Mouse (Mus musculus) midbrain, embryonic 16.5 days (tissue): ENCODE measurements at regions not wholly inside any gene's neighbourhood (a gene's known extent, or its start where the extent isn't known, plus 50 kb on each side); places are given as distances from the start of the nearest gene placed in this dataset.

Experiments used
- ATAC-seq: fragments of 200-750 bp; cut with Nextera tagmentation; 2 replicates; pipeline ENCODE4 v1.8.0; 2017; ENCODE audit warnings: moderate TSS enrichment
- H3K27ac ChIP-seq: fragments of 300-500 bp; sonication (generic); 2 replicates; pipeline ENCODE4 v1.5.1; 2014; ENCODE audit warnings: mild to moderate bottlenecking, low read length, mixed read lengths
- H3K27me3 ChIP-seq: fragments of 300-500 bp; sonication (generic); 2 replicates; pipeline ENCODE4 v1.6.1; 2014; ENCODE audit warnings: low read depth, low read length, mixed read lengths; ENCODE audit not compliant: control insufficient read depth, insufficient read depth
- H3K36me3 ChIP-seq: fragments of 300-500 bp; sonication (generic); 2 replicates; pipeline ENCODE4 v1.6.1; 2014; ENCODE audit warnings: mild to moderate bottlenecking, low read length, moderate library complexity, mixed read lengths; ENCODE audit not compliant: control insufficient read depth, insufficient read depth
- H3K4me1 ChIP-seq: fragments of 300-500 bp; sonication (generic); 2 replicates; pipeline ENCODE4 v1.6.1; 2014; ENCODE audit warnings: mild to moderate bottlenecking, low read length, mixed read lengths; ENCODE audit not compliant: control insufficient read depth, insufficient read depth
- H3K4me2 ChIP-seq: fragments of 300-500 bp; sonication (generic); 2 replicates; pipeline ENCODE4 v1.6.1; 2014; ENCODE audit warnings: mild to moderate bottlenecking, low read length, mixed read lengths
- H3K4me3 ChIP-seq: fragments of 300-500 bp; sonication (generic); 2 replicates; pipeline ENCODE4 v1.5.1; 2014; ENCODE audit warnings: low read depth, mild to moderate bottlenecking, low read length, moderate library complexity, mixed read lengths
- H3K9ac ChIP-seq: fragments of 300-500 bp; sonication (generic); 2 replicates; pipeline ENCODE4 v1.6.1; 2014; ENCODE audit warnings: low read depth, low read length, mixed read lengths
- H3K9me3 ChIP-seq: fragments of 300-500 bp; sonication (generic); replicated peaks from 2 replicates; pipeline ENCODE4 v1.6.1; 2014; ENCODE audit warnings: mild to moderate bottlenecking, low read length, mixed read lengths; ENCODE audit not compliant: control insufficient read depth, poor library complexity, severe bottlenecking
- WGBS: fragments of 180-500 bp; shearing (Covaris S2); extraction: QIAGEN DNeasy Blood & Tissue Kit; methylation state at CpG from one replicate; pipeline ENCODE4 v1.1.7; 2014; 5-methylcytosine and 5-hydroxymethylcytosine counted together

GRCm38 (mm10) chr19:54359731-54360130 is 315.8 kb downstream of the Adra2a start:
- WGBS: 82% methylated on average over 7 of the region's 7 CpGs
- no peak overlapping the region for H3K9ac ChIP-seq
- no peaks in the 10 kb centered on the region for H3K27me3 ChIP-seq
- H3K36me3 ChIP-seq: no peaks in the 10 kb centered on the region
- ATAC-seq: no peak
- no peaks in the 10 kb centered on the region for H3K9me3 ChIP-seq
- H3K4me2 ChIP-seq: no peak overlapping the region
- H3K4me3 ChIP-seq: no peak overlapping the region
- no peak overlapping the region for H3K27ac ChIP-seq
- H3K4me1 ChIP-seq: no peaks in the 10 kb centered on the region

- no peaks in the 10 kb centered on the region for H3K9me3 ChIP-seq
- H3K27me3 ChIP-seq: no peaks in the 10 kb centered on the region
- H3K4me1 ChIP-seq: no peaks in the 10 kb centered on the region
- WGBS: 81% methylated on average over 3 of the region's 3 CpGs
- no peak overlapping the region for H3K4me2 ChIP-seq
- no peak for ATAC-seq
- no peak overlapping the region for H3K9ac ChIP-seq
- no peak overlapping the region for H3K4me3 ChIP-seq
- H3K36me3 ChIP-seq: no peaks in the 10 kb centered on the region
- H3K27ac ChIP-seq: no peak overlapping the region
Observed at GRCm38 (mm10) chr19:54360660-54361059, 316.7 kb downstream of the Adra2a start.

GRCm38 (mm10) chr19:54385101-54385500 is 341.1 kb downstream of the Adra2a start:
- no peaks in the 10 kb centered on the region for H3K4me1 ChIP-seq
- H3K4me2 ChIP-seq: no peak overlapping the region
- H3K27me3 ChIP-seq: no peaks in the 10 kb centered on the region
- no peaks in the 10 kb centered on the region for H3K9me3 ChIP-seq
- no peak for ATAC-seq
- H3K4me3 ChIP-seq: no peak overlapping the region
- H3K27ac ChIP-seq: no peak overlapping the region
- no peaks in the 10 kb centered on the region for H3K36me3 ChIP-seq
- H3K9ac ChIP-seq: no peak overlapping the region

GRCm38 (mm10) chr19:54391406-54391805 is 347.5 kb downstream of the Adra2a start:
- Histone ChIP-seq H3K4me2 (no peak overlapping the region), H3K27ac (no peak overlapping the region), H3K9ac (no peak overlapping the region), H3K4me3 (no peak overlapping the region), H3K4me1 (no peaks in the 10 kb centered on the region), H3K9me3 (no peaks in the 10 kb centered on the region), H3K36me3 (no peaks in the 10 kb centered on the region), H3K27me3 (no peaks in the 10 kb centered on the region)
- ATAC-seq: no peak
- WGBS: 74% methylated on average over 6 of the region's 6 CpGs

- no peaks in the 10 kb centered on the region for H3K36me3 ChIP-seq
- H3K4me1 ChIP-seq: no peaks in the 10 kb centered on the region
- H3K27me3 ChIP-seq: no peaks in the 10 kb centered on the region
- H3K4me3 ChIP-seq: no peak overlapping the region
- no peak overlapping the region for H3K4me2 ChIP-seq
- 67% methylated on average over 7 of the region's 7 CpGs for WGBS
- ATAC-seq: no peak
- no peaks in the 10 kb centered on the region for H3K9me3 ChIP-seq
- H3K9ac ChIP-seq: no peak overlapping the region
- no peak overlapping the region for H3K27ac ChIP-seq
Observed at GRCm38 (mm10) chr19:54399651-54400050, 355.7 kb downstream of the Adra2a start.

GRCm38 (mm10) chr19:54407904-54408303 is 364.0 kb downstream of the Adra2a start:
- no peak for ATAC-seq
- H3K4me2 ChIP-seq: no peak overlapping the region
- 83% methylated on average over 4 of the region's 4 CpGs for WGBS
- H3K4me1 ChIP-seq: no peaks in the 10 kb centered on the region
- H3K27me3 ChIP-seq: no peaks in the 10 kb centered on the region
- no peak overlapping the region for H3K4me3 ChIP-seq
- no peaks in the 10 kb centered on the region for H3K9me3 ChIP-seq
- no peak overlapping the region for H3K27ac ChIP-seq
- H3K9ac ChIP-seq: no peak overlapping the region
- H3K36me3 ChIP-seq: no peaks in the 10 kb centered on the region

- no peak overlapping the region for H3K4me2 ChIP-seq
- H3K4me3 ChIP-seq: no peak overlapping the region
- 61% methylated on average over 2 of the region's 2 CpGs for WGBS
- no peak for ATAC-seq
- no peaks in the 10 kb centered on the region for H3K9me3 ChIP-seq
- H3K27me3 ChIP-seq: no peaks in the 10 kb centered on the region
- no peaks in the 10 kb centered on the region for H3K36me3 ChIP-seq
- no peaks in the 10 kb centered on the region for H3K4me1 ChIP-seq
- no peak overlapping the region for H3K9ac ChIP-seq
- no peak overlapping the region for H3K27ac ChIP-seq
Observed at GRCm38 (mm10) chr19:54429062-54429461, 385.1 kb downstream of the Adra2a start.

GRCm38 (mm10) chr19:54440713-54441112 is 396.8 kb downstream of the Adra2a start:
- Histone ChIP-seq H3K4me3 (no peak overlapping the region), H3K9ac (no peak overlapping the region), H3K27me3 (no peaks in the 10 kb centered on the region), H3K36me3 (no peaks in the 10 kb centered on the region), H3K9me3 (no peaks in the 10 kb centered on the region), H3K27ac (no peak overlapping the region), H3K4me1 (no peaks in the 10 kb centered on the region), H3K4me2 (no peak overlapping the region)
- WGBS: 71% methylated on average over 2 of the region's 2 CpGs
- no peak for ATAC-seq

- Histone ChIP-seq H3K9ac (no peak overlapping the region), H3K4me2 (no peak overlapping the region), H3K9me3 (no peaks in the 10 kb centered on the region), H3K36me3 (no peaks in the 10 kb centered on the region), H3K27ac (no peak overlapping the region), H3K4me1 (no peaks in the 10 kb centered on the region), H3K27me3 (no peaks in the 10 kb centered on the region), H3K4me3 (no peak overlapping the region)
- 62% methylated on average over 2 of the region's 2 CpGs for WGBS
- no peak for ATAC-seq
Observed at GRCm38 (mm10) chr19:54460426-54461170, 416.6 kb downstream of the Adra2a start.
